Mouse (Mus musculus): ENCODE results near the gene Btbd11. TPM values are rescaled to one million over a fixed set of nuclear protein-coding genes. Genes with fewer than 3 reads are reported as not detected.

Btbd11 gene
- polyA plus RNA-seq, 1 experiment, result 1.9 TPM

GRCm38 (mm10) chr10:85598603-85599542 is 212.3 kb downstream of the Btbd11 start:
- Histone ChIP-seq H3K27ac (replicated peaks; ENCODE audit: low read depth, low read length) (no peak overlapping the region), H3K4me1 (ENCODE audit: control insufficient read depth, insufficient read depth, insufficient read length, low read length) (peaks cover 5% of the 10 kb centered on the region; the same call in 1 of the 2 replicates), H3K4me3 (ENCODE audit: insufficient read depth, low read depth, low read length) (peak overlapping the region; percentile 16; the same call in 1 of the 2 replicates)

- H3K27ac ChIP-seq (replicated peaks; ENCODE audit: low read depth, low read length), result no peak overlapping the region
- H3K4me1 ChIP-seq (ENCODE audit: control insufficient read depth, insufficient read depth, insufficient read length, low read length), result peaks cover 8% of the 10 kb centered on the region; the same call in 1 of the 2 replicates
- no peak overlapping the region for H3K4me3 ChIP-seq (ENCODE audit: insufficient read depth, low read depth, low read length)
These were observed 215.9 kb downstream of the Btbd11 start for GRCm38 (mm10) chr10:85602546-85602945.

GRCm38 (mm10) chr10:85604556-85604955 is 217.9 kb downstream of the Btbd11 start:
- peaks cover 3% of the 10 kb centered on the region; the same call in 1 of the 2 replicates for H3K4me1 ChIP-seq (ENCODE audit: control insufficient read depth, insufficient read depth, insufficient read length, low read length)
- no peak overlapping the region for H3K4me3 ChIP-seq (ENCODE audit: insufficient read depth, low read depth, low read length)
- H3K27ac ChIP-seq (replicated peaks; ENCODE audit: low read depth, low read length), result no peak overlapping the region

- no peak overlapping the region for H3K4me3 ChIP-seq (ENCODE audit: insufficient read depth, low read depth, low read length)
- H3K4me1 ChIP-seq (ENCODE audit: control insufficient read depth, insufficient read depth, insufficient read length, low read length), result peaks cover 3% of the 10 kb centered on the region; the same call in 1 of the 2 replicates
- no peak overlapping the region for H3K27ac ChIP-seq (replicated peaks; ENCODE audit: low read depth, low read length)
These were observed 222.1 kb downstream of the Btbd11 start for GRCm38 (mm10) chr10:85608550-85609278.

- Histone ChIP-seq H3K4me1 (ENCODE audit: control insufficient read depth, insufficient read depth, insufficient read length, low read length) (peaks cover 9% of the 10 kb centered on the region; the same call in 1 of the 2 replicates), H3K27ac (replicated peaks; ENCODE audit: low read depth, low read length) (no peak overlapping the region), H3K4me3 (ENCODE audit: insufficient read depth, low read depth, low read length) (no peak overlapping the region)
These were observed 230.5 kb downstream of the Btbd11 start for GRCm38 (mm10) chr10:85617080-85617479.

GRCm38 (mm10) chr10:85617501-85618417 is 231.1 kb downstream of the Btbd11 start:
- Histone ChIP-seq H3K4me3 (ENCODE audit: insufficient read depth, low read depth, low read length) (no peak overlapping the region), H3K4me1 (ENCODE audit: control insufficient read depth, insufficient read depth, insufficient read length, low read length) (peaks cover 9% of the 10 kb centered on the region; the same call in 1 of the 2 replicates), H3K27ac (replicated peaks; ENCODE audit: low read depth, low read length) (no peak overlapping the region)

- Histone ChIP-seq H3K4me1 (ENCODE audit: control insufficient read depth, insufficient read depth, insufficient read length, low read length) (peaks cover 9% of the 10 kb centered on the region; the same call in 1 of the 2 replicates), H3K27ac (replicated peaks; ENCODE audit: low read depth, low read length) (no peak overlapping the region), H3K4me3 (ENCODE audit: insufficient read depth, low read depth, low read length) (no peak overlapping the region)
These were observed 234.5 kb downstream of the Btbd11 start for GRCm38 (mm10) chr10:85621067-85621466.

GRCm38 (mm10) chr10:85624504-85625169 is 238.0 kb downstream of the Btbd11 start:
- Histone ChIP-seq H3K4me1 (ENCODE audit: control insufficient read depth, insufficient read depth, insufficient read length, low read length) (no peaks in the 10 kb centered on the region), H3K27ac (replicated peaks; ENCODE audit: low read depth, low read length) (no peak overlapping the region), H3K4me3 (ENCODE audit: insufficient read depth, low read depth, low read length) (peak overlapping the region; percentile 46)

GRCm38 (mm10) chr10:85625170-85625686 is 238.6 kb downstream of the Btbd11 start:
- Histone ChIP-seq H3K27ac (replicated peaks; ENCODE audit: low read depth, low read length) (no peak overlapping the region), H3K4me1 (ENCODE audit: control insufficient read depth, insufficient read depth, insufficient read length, low read length) (no peaks in the 10 kb centered on the region), H3K4me3 (ENCODE audit: insufficient read depth, low read depth, low read length) (no peak overlapping the region)

GRCm38 (mm10) chr10:85632030-85632429 is 245.4 kb downstream of the Btbd11 start:
- Histone ChIP-seq H3K4me3 (ENCODE audit: insufficient read depth, low read depth, low read length) (no peak overlapping the region), H3K4me1 (ENCODE audit: control insufficient read depth, insufficient read depth, insufficient read length, low read length) (no peaks in the 10 kb centered on the region), H3K27ac (replicated peaks; ENCODE audit: low read depth, low read length) (no peak overlapping the region)

- no peaks in the 10 kb centered on the region for H3K4me1 ChIP-seq (ENCODE audit: control insufficient read depth, insufficient read depth, insufficient read length, low read length)
- H3K27ac ChIP-seq (replicated peaks; ENCODE audit: low read depth, low read length), result no peak overlapping the region
- H3K4me3 ChIP-seq (ENCODE audit: insufficient read depth, low read depth, low read length), result no peak overlapping the region
These were observed 247.0 kb downstream of the Btbd11 start for GRCm38 (mm10) chr10:85633577-85633976.

GRCm38 (mm10) chr10:85637580-85637979 is 251.0 kb downstream of the Btbd11 start:
- Histone ChIP-seq H3K27ac (replicated peaks; ENCODE audit: low read depth, low read length) (no peak overlapping the region), H3K4me1 (ENCODE audit: control insufficient read depth, insufficient read depth, insufficient read length, low read length) (no peaks in the 10 kb centered on the region), H3K4me3 (ENCODE audit: insufficient read depth, low read depth, low read length) (no peak overlapping the region)

GRCm38 (mm10) chr10:85638141-85638540 is 251.5 kb downstream of the Btbd11 start:
- Histone ChIP-seq H3K27ac (replicated peaks; ENCODE audit: low read depth, low read length) (no peak overlapping the region), H3K4me1 (ENCODE audit: control insufficient read depth, insufficient read depth, insufficient read length, low read length) (no peaks in the 10 kb centered on the region), H3K4me3 (ENCODE audit: insufficient read depth, low read depth, low read length) (no peak overlapping the region)

GRCm38 (mm10) chr10:85639581-85639980 is 253.0 kb downstream of the Btbd11 start:
- Histone ChIP-seq H3K4me1 (ENCODE audit: control insufficient read depth, insufficient read depth, insufficient read length, low read length) (no peaks in the 10 kb centered on the region), H3K27ac (replicated peaks; ENCODE audit: low read depth, low read length) (no peak overlapping the region), H3K4me3 (ENCODE audit: insufficient read depth, low read depth, low read length) (no peak overlapping the region)

Data from brown adipose tissue, adult 24 weeks (tissue).